Mouse (Mus musculus): ENCODE data around the gene Foxn2.

GRCm38 (mm10) chr17:88431486-88431885, 9.0 kb upstream of the Foxn2 start:
- TF ChIP-seq POLR2A (IDR thresholded peaks at IDR 0.05; ENCODE audit: insufficient read length, low read depth) = no peak
- TF ChIP-seq USF1 (IDR thresholded peaks at IDR 0.05; ENCODE audit: low read depth) = no peak
- TF ChIP-seq MAX (IDR thresholded peaks at IDR 0.05; ENCODE audit: low read depth) = no peak
- TF ChIP-seq POLR2AphosphoS2 (IDR thresholded peaks at IDR 0.05; ENCODE audit: insufficient read length, low read depth) = no peak
